Mouse (Mus musculus): ENCODE measurements at regions not wholly inside any gene's neighbourhood (a gene's known extent, or its start where the extent isn't known, plus 50 kb on each side); places are given as distances from the start of the nearest gene placed in this dataset.

DNA sequence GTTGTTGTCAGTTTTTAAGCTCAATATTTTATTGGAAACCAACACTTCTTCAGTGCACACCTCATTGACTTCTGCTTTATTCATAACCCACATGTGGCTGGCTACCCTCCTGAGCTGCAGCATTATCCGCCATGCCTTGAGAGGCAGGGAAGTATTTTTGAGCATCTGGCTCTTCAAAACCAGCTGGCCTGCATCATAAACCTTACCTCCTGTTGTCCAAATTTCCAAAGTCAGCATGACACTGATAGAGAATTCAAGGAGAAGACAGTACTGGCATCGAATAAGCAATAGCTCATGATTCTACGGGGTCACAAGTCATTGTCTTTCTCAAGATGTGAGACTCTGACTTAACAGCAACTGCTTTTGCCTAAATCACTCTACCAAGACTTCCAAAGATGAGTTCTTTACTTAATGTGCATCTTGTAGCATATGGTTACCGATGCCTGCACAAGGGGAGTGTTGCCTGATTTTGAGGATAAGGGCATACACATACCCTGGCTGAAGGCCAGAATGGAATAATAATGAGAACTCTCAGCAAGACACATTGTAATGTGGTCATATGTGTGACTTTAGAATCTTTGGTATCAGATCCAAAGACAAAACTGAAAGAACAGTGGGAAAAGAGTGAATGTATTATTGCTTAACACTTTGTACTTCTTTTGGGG lies 1599.9 kb upstream of the Tenm3 start:
- in situ Hi-C loops (cut with MboI, MseI), result loop anchor here (10.0 kb wide), 1 partner anchor 301 kb away; no protein-coding TSS in a partner anchor

Measured in regulatory T cell (primary cell).